ENCODE assay signal across 8 mouse cellular contexts in genomic region chrX:105762847-105763527, GRCm38 (mm10). TPM values are rescaled to one million over a fixed set of nuclear protein-coding genes. Genes with fewer than 3 reads are reported as not detected.
DNase-seq lines count a peak whose midpoint lies in the region; ATAC-seq and TF ChIP-seq lines count a peak whose summit lies in the region.

No protein-coding gene starts in this region.

- peak overlapping the region; percentile 58 for H3K4me2 ChIP-seq in forebrain, embryonic 16.5 days (ENCODE audit: low read length)
- H3K4me2 ChIP-seq in intestine, postnatal 0 days (replicated peaks; ENCODE audit: low read depth), result peak overlapping the region; percentile 70

- H3K36me3 ChIP-seq in forebrain, embryonic 16.5 days (ENCODE audit: control insufficient read depth, insufficient read depth), result no peaks in the 10 kb centered on the region
- H3K36me3 ChIP-seq in intestine, postnatal 0 days (ENCODE audit: control insufficient read depth, insufficient read depth), result no peaks in the 10 kb centered on the region

- no peak overlapping the region for H3K27ac ChIP-seq in forebrain, embryonic 16.5 days (ENCODE audit: low read length)
- H3K27ac ChIP-seq in intestine, postnatal 0 days (ENCODE audit: low read depth, low read length), result no peak overlapping the region

- H3K9ac ChIP-seq in forebrain, embryonic 16.5 days (replicated peaks; ENCODE audit: low read depth, low read length), result no peak overlapping the region
- no peak overlapping the region for H3K9ac ChIP-seq in intestine, postnatal 0 days (ENCODE audit: low read depth, low read length)

- TF ChIP-seq CTCF in intestine, postnatal 0 days (IDR thresholded peaks at IDR 0.05; ENCODE audit: low read depth), result peak; percentile 39

- WGBS in forebrain, embryonic 16.5 days, result 20% methylated on average over 23 of the region's 23 CpGs
- 12% methylated on average over 23 of the region's 23 CpGs for WGBS in intestine, postnatal 0 days

- H3K4me3 ChIP-seq in forebrain, embryonic 16.5 days (replicated peaks; ENCODE audit: low read length), result peak overlapping the region; percentile 48
- peak overlapping the region; percentile 40 for H3K4me3 ChIP-seq in intestine, postnatal 0 days (ENCODE audit: low read depth, low read length)

- peaks cover 9% of the 10 kb centered on the region; the same call in 1 of the 2 replicates for H3K27me3 ChIP-seq in forebrain, embryonic 16.5 days (replicated peaks; ENCODE audit: control insufficient read depth, insufficient read depth, low read length)
- peaks cover 27% of the 10 kb centered on the region for H3K27me3 ChIP-seq in intestine, postnatal 0 days (replicated peaks; ENCODE audit: control insufficient read depth, insufficient read depth, low read length)

- H3K9me3 ChIP-seq in forebrain, embryonic 16.5 days (ENCODE audit: control insufficient read depth, low read length), result no peaks in the 10 kb centered on the region
- no peaks in the 10 kb centered on the region for H3K9me3 ChIP-seq in intestine, postnatal 0 days (ENCODE audit: control insufficient read depth)

- peak; percentile 24 for ATAC-seq in forebrain, embryonic 16.5 days
- ATAC-seq in intestine, postnatal 0 days, result no peak

- peak; percentile 47 for DNase-seq in left cerebral cortex, postnatal 4 days
- no peak for DNase-seq in left cerebral cortex, adult 11 months (ENCODE audit: low spot score)
- DNase-seq in cerebellum, adult 11-12 months, result peak; percentile 21
- peak; percentile 6 for DNase-seq in naive thymus-derived CD4-positive, alpha-beta T cell, adult 2 months (ENCODE audit: low read depth)
- no peak for DNase-seq in layer of hippocampus, postnatal 14 days (ENCODE audit: low spot score in 2 of 2)
- no peak for DNase-seq in left cerebral cortex, adult 9 months (ENCODE audit: low spot score in 2 of 2)

- peaks cover 7% of the 10 kb centered on the region; the same call in 1 of the 2 replicates for H3K4me1 ChIP-seq in forebrain, embryonic 16.5 days (replicated peaks; ENCODE audit: control insufficient read depth, insufficient read depth, low read length)
- no peaks in the 10 kb centered on the region for H3K4me1 ChIP-seq in intestine, postnatal 0 days (replicated peaks; ENCODE audit: control insufficient read depth, insufficient read depth, low read length)

- intact Hi-C loops in left cerebral cortex, postnatal 4 days (cut with DNase I), result no loop called here

RNA-seq across cellular contexts. Expression of gene Fgf16, which starts 1.1 kb away (rescaled TPM):
- 1 to 10 TPM in 1 of 2 experiments, under 1 TPM in 1; 0.77 to 1.5 TPM for total RNA-seq in left cerebral cortex, postnatal 4 days (2021)
- polyA plus RNA-seq in forebrain, embryonic 16.5 days (2015; fragmentation: Nextera tagmentation; extraction: Ambion mirVana), result 0.24 TPM in 1 of 2 replicates, not detected in the other
- polyA plus RNA-seq in intestine, postnatal 0 days (2015; fragmentation: Nextera tagmentation; extraction: Ambion mirVana), result 0.27 and 0.33 TPM in 2 replicates
- 1 to 10 TPM; 1.5 to 2.5 TPM for total RNA-seq in layer of hippocampus, postnatal 14 days (2021)

Comparison
In these comparisons a context has a peak if more than half of its experiments do, and no peak if none do; other contexts are left out.
1. DNase-seq: peak in left cerebral cortex, postnatal 4 days (single experiment), cerebellum, adult 11-12 months (single experiment) and naive thymus-derived CD4-positive, alpha-beta T cell, adult 2 months (single experiment); none in left cerebral cortex, adult 11 months (single experiment), layer of hippocampus, postnatal 14 days (0 of 2) and left cerebral cortex, adult 9 months (0 of 2).